Mouse (Mus musculus): Measurements from ENCODE around the gene Rdx. TPM values are rescaled to one million over a fixed set of nuclear protein-coding genes. Genes with fewer than 3 reads are reported as not detected.

Gene Rdx
- polyA plus RNA-seq, 1 experiment from 2014 or later, result 160 TPM

DNA sequence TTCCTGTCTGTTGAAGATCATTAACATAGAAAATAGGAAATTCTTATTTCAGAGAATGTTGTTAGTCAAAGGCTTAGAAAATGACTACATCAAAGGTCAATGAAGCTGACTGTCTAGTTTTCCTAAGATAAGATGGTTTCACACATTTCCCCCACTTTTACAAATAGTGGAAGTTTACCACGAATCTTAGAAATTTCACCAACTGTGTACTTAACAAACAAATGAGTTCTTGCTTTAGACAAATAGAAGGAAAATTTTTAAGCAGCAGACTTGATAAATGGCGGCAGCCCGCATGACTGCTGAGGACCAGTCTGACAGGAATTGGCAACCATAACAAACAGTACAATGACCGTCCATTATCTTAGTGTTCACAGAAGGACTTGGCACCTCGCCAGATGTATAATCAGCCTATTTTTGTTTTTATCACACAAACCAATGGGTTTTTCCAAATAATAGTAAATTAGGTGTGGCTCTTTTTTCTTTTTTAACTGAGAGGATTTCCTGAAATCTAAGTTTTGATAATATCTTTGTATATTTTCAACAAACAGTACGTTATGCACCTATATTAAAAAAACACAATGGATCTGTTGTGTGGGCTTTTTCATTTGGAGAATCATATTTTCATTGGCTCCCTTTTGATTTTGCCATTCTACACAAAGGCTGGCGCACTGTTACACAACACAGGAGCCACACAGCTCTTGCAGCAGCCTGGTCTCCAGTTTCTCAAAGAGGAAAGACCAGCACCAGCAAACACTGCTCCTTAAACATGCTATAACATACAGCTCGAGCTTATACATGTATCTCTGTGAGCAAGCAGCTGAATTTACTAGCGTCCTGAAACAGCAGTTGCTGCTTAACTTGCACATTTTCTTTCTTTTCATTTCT is 18.2 kb upstream of the Rdx start:
- H3K36me3 ChIP-seq, result no peaks in the 10 kb centered on the region
- H3K4me3 ChIP-seq, result no peak overlapping the region
- peaks cover 12% of the 10 kb centered on the region for H3K27me3 ChIP-seq (ENCODE audit: low read depth, poor library complexity, severe bottlenecking)
- H3K9me3 ChIP-seq (replicated peaks), result no peaks in the 10 kb centered on the region
- H3K27ac ChIP-seq (replicated peaks), result no peak overlapping the region; the same call in 1 of the 2 replicates
- WGBS, result 75% methylated on average over 9 of the region's 9 CpGs
- no peak for DNase-seq (ENCODE audit: low spot score)
- H3K4me1 ChIP-seq, result peaks cover 40% of the 10 kb centered on the region

DNA sequence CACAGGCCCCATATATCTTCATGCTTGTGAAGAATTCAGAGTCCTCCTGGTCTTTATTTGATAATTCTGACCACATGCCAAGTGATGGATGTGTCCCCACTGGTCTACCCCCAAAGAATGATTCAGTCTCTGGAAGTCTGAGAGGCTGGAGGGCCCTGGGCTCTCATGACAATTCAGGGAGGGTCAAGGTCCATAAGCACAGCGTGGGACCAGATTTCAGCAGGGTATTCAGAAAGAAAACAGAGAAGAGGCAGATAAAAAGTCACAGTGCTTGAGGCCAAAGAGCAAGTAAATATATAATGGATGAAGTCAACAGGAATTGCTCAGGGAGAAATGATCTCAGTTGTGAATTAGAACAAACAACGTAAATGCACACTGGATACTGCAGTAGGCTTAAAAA is 15.5 kb upstream of the Rdx start:
- Histone ChIP-seq H3K9me3 (replicated peaks) (no peaks in the 10 kb centered on the region), H3K27ac (replicated peaks) (no peak overlapping the region), H3K4me3 (no peak overlapping the region), H3K27me3 (ENCODE audit: low read depth, poor library complexity, severe bottlenecking) (no peaks in the 10 kb centered on the region), H3K4me1 (peaks cover 32% of the 10 kb centered on the region), H3K36me3 (no peaks in the 10 kb centered on the region)
- DNase-seq (ENCODE audit: low spot score), result no peak
- 58% methylated on average over 2 of the region's 2 CpGs for WGBS

DNA sequence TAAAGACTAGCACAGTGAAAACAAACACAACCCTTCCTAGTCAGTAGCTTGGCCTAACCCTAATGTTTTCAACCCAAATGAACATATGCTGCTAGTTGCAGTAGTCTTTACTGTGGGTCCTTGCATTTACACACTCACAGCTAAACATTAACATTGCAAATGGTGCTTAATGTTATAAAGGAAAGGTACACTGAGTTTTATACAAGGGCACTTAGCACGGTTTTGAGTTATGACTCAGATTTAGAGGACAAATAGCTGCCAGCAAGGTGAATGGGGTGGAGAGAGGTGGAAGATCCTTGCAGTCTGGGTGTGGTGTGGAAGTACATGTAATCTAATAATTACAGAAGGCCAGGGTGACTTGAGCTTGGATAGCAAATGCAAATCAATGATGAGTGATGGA is 9.5 kb upstream of the Rdx start:
- Histone ChIP-seq H3K4me3 (no peak overlapping the region), H3K27me3 (ENCODE audit: low read depth, poor library complexity, severe bottlenecking) (no peaks in the 10 kb centered on the region), H3K4me1 (no peaks in the 10 kb centered on the region), H3K9me3 (replicated peaks) (no peaks in the 10 kb centered on the region), H3K36me3 (no peaks in the 10 kb centered on the region), H3K27ac (replicated peaks) (no peak overlapping the region)
- WGBS, result 80% methylated on average over 1 of the region's 1 CpGs
- no peak for DNase-seq (ENCODE audit: low spot score)

DNA sequence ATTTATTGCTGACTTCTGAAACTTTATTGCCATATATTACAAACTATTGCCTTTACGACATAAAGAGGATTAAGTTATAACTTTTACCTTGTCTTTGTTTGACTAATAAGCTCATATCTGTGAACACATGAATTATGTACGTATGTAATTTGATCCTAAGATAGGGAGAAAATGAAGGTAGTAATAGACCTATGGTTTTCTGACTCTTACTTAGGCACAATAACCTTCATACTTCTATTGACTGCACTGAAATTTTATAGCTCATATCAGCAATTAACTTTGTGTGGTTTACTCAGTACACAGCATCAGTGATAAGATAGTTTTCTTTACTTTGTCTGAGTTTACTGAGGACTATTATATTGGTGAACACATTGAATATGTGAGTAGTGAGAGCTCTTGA is 5.3 kb upstream of the Rdx start:
- no peak for DNase-seq (ENCODE audit: low spot score)
- Histone ChIP-seq H3K4me1 (peaks cover under 1% of the 10 kb centered on the region; the same call in 1 of the 2 replicates), H3K9me3 (replicated peaks) (no peaks in the 10 kb centered on the region), H3K27ac (replicated peaks) (no peak overlapping the region), H3K27me3 (ENCODE audit: low read depth, poor library complexity, severe bottlenecking) (no peaks in the 10 kb centered on the region), H3K36me3 (no peaks in the 10 kb centered on the region), H3K4me3 (no peak overlapping the region)
- 90% methylated on average over 2 of the region's 2 CpGs for WGBS

DNA sequence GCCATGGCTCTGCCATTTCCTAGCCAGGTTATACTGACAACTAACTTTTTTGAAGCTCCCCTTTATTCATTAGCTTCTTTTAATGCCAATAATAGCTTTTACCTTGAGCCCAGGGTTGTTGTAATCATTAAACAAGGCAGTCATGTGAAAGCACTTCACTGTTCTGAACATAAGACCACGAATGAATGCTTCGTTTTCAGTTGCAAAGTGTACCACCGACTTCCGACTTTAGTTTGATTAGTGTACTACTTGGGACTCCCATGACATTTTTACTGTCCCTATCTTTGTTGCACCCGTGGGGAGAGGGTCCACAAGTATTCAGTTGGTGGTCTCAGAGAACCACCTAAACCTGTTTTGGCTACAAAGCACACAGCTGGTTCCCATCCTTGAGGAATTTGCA is 287 bp upstream of the Rdx start:
- DNase-seq (ENCODE audit: low spot score), result no peak
- WGBS, result 29% methylated on average over 5 of the region's 5 CpGs
- H3K9me3 ChIP-seq (replicated peaks), result no peaks in the 10 kb centered on the region
- H3K27ac ChIP-seq (replicated peaks), result peak overlapping the region; percentile 100; the same call in 1 of the 2 replicates
- no peaks in the 10 kb centered on the region for H3K36me3 ChIP-seq
- H3K4me1 ChIP-seq, result peaks cover 32% of the 10 kb centered on the region
- H3K27me3 ChIP-seq (ENCODE audit: low read depth, poor library complexity, severe bottlenecking), result no peaks in the 10 kb centered on the region
- peak overlapping the region; percentile 97 for H3K4me3 ChIP-seq

DNA sequence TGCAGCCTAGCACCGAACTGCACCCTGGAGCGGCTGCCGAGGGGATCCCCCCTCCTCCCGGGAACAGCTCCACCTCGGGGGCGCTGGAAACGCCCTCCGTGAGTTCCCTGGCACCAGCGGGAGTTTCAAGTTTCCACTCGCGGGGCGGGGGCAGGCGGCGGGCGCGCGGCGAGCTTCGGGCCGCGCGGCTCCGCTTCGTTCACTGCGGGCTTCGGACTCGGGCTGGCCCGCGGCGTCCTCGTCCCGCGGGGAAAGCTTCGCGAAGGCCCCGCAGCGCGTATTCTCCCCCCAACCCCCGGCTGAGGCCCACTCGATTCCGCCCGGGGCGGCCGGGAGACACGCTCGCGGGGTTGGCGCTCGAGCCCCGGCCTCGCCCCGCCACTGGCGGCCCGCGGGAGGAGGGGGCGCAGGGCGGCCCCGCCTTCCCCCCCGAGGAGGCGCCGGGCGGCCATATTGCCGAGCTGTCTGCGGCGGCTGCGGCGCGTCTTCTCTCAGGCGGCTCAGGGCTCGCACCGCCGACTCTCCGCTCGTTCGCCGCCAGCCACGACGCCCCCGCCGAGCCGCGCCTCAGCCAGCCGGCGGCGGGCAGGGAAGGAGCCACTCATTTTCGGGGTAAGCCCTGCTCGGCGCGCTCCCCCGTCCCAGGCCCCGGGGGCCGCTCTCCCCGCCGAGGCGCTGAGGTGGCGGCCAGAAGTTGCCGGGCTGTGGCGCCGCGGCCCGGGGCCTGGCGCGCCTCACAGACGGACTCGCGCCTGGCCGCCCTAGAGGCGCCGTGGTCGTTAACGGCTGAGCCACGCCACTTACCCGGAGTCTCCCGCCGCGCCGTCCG is 1.1 kb downstream of the Rdx start:
- peak; percentile 85 for DNase-seq (ENCODE audit: low spot score)
- Histone ChIP-seq H3K36me3 (no peaks in the 10 kb centered on the region), H3K9me3 (replicated peaks) (no peaks in the 10 kb centered on the region), H3K4me1 (peaks cover 40% of the 10 kb centered on the region), H3K27me3 (ENCODE audit: low read depth, poor library complexity, severe bottlenecking) (no peaks in the 10 kb centered on the region), H3K4me3 (peak overlapping the region; percentile 97), H3K27ac (replicated peaks) (peak overlapping the region; percentile 100)
- under 1% methylated on average over 114 of the region's 118 CpGs for WGBS

DNA sequence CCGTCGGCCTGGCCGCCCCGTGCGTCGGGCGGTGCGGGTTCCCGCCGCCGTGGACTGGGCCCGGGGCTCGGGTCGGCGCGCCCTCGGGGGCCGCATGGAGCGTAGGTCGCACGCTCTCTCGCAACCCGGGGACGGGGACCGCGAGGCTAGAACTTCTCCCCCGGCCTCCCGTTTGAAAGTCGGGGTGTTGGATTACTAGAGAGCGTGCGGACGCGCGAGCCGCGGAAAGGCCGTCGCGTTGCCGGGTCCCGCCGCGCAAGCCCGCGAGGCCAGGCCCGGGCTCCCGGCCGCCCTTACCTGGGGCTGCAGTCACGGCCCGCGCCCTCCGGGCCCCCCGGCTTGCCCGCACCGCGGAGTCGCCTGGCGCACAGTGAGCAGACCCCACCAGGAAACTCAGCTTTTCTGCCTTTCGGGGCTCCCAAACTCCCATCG is 1.7 kb downstream of the Rdx start:
- no peaks in the 10 kb centered on the region for H3K27me3 ChIP-seq (ENCODE audit: low read depth, poor library complexity, severe bottlenecking)
- peak; percentile 71 for DNase-seq (ENCODE audit: low spot score)
- no peaks in the 10 kb centered on the region for H3K36me3 ChIP-seq
- WGBS, result under 1% methylated on average over 60 of the region's 60 CpGs
- peaks cover 42% of the 10 kb centered on the region for H3K4me1 ChIP-seq
- peak overlapping the region; percentile 97 for H3K4me3 ChIP-seq
- H3K9me3 ChIP-seq (replicated peaks), result no peaks in the 10 kb centered on the region
- peak overlapping the region; percentile 100 for H3K27ac ChIP-seq (replicated peaks)

DNA sequence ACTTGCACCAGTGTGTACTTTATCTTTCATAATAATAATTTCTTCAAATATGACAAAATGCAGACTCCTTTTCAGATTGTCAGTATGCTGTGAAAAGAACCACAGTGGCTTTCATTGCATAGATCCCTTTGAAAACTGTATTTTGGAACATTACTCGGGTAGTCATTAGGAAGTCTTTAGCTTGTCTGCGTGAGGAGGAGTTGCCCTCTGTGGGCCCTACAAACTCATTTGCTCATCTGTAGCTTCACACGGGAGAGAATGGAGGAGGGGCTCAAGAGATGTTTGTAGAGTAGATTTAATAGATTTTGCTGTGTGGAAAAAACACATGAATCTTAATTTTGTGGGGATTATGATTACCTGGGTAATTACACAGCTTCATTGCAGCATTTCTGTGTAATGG is 2.6 kb downstream of the Rdx start:
- WGBS, result 3% methylated on average over 3 of the region's 3 CpGs
- DNase-seq (ENCODE audit: low spot score), result no peak

DNA sequence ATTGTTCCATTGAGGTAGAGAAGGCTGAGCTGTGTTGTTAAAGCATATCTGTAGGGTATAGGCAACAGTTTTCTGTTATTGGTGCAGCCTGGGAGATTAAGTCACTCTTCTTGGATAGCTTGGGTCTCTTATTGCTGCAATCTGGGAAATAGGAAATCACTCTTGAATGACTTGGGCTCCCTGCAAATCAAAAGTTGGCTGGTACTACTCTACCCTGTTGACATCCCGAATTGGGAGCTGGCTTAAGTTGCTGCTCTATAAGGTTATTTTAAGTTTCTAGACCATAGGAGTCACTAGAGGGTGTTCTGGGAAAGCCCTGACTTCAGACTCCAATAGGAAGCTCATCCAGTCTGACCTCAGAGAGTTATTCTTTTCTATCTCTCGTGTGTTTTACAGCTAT is 3.4 kb downstream of the Rdx start:
- Histone ChIP-seq H3K4me3 (peak overlapping the region; percentile 97), H3K9me3 (replicated peaks) (no peaks in the 10 kb centered on the region), H3K27me3 (ENCODE audit: low read depth, poor library complexity, severe bottlenecking) (no peaks in the 10 kb centered on the region), H3K27ac (replicated peaks) (no peak overlapping the region), H3K36me3 (no peaks in the 10 kb centered on the region), H3K4me1 (peaks cover 42% of the 10 kb centered on the region)
- no peak for DNase-seq (ENCODE audit: low spot score)
- WGBS, result 58% methylated on average over 2 of the region's 2 CpGs

More for the DNA sequence above, 2.6 kb downstream of the Rdx start:
- peaks cover 42% of the 10 kb centered on the region for H3K4me1 ChIP-seq
- H3K36me3 ChIP-seq, result no peaks in the 10 kb centered on the region
- H3K27me3 ChIP-seq (ENCODE audit: low read depth, poor library complexity, severe bottlenecking), result no peaks in the 10 kb centered on the region
- 0 out of 2 replicates have a peak overlapping the region, but pooled peaks have one; percentile 100 for H3K27ac ChIP-seq (replicated peaks)
- H3K4me3 ChIP-seq, result peak overlapping the region; percentile 97
- H3K9me3 ChIP-seq (replicated peaks), result no peaks in the 10 kb centered on the region

DNA sequence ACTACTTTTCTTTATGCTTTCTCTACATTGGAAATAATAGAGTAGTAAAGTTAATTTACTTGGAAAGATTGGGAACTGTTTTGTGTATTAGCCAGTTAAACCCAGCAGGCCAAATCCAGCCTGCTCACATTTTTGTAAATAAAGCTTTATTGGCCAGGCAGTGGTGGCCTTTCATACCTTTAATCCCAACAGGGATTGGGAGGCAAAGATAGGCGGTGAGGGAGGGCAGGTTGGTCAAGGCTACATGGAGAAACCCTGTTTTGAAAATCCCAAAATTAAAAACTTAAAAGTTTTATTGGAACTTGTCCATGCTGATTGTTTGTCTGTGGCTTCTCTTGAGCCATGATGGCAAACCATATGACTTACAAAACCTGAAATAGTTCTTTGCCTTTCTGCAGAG is 5.2 kb downstream of the Rdx start:
- Histone ChIP-seq H3K4me1 (peaks cover 37% of the 10 kb centered on the region), H3K27me3 (ENCODE audit: low read depth, poor library complexity, severe bottlenecking) (no peaks in the 10 kb centered on the region), H3K27ac (replicated peaks) (no peak overlapping the region), H3K9me3 (replicated peaks) (no peaks in the 10 kb centered on the region), H3K36me3 (no peaks in the 10 kb centered on the region), H3K4me3 (no peak overlapping the region)
- no peak for DNase-seq (ENCODE audit: low spot score)
- WGBS, result 62% methylated on average over 1 of the region's 1 CpGs

DNA sequence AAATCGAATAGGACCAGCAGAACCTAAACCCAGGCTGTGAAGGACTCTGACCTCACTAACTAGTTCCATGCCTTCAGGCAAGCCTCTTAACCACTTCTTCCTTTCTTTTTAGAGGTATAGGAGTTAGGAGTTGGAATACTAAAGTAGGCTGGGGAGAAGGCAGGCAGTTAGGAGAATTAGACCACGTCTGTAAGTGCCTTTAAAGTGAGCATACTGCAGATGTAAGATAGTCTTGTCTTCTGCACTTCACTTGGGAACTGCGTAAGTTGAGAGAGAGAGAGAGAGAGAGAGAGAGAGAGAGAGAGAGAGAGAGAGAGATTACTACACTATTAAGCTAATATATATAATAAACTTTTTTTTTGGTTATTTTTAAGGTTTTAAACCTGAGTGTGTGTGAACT is 8.3 kb downstream of the Rdx start:
- Histone ChIP-seq H3K4me1 (peaks cover 31% of the 10 kb centered on the region), H3K9me3 (replicated peaks) (no peaks in the 10 kb centered on the region), H3K27me3 (ENCODE audit: low read depth, poor library complexity, severe bottlenecking) (no peaks in the 10 kb centered on the region), H3K27ac (replicated peaks) (no peak overlapping the region), H3K36me3 (no peaks in the 10 kb centered on the region), H3K4me3 (no peak overlapping the region)
- DNase-seq (ENCODE audit: low spot score), result no peak
- WGBS, result 87% methylated on average over 3 of the region's 3 CpGs

DNA sequence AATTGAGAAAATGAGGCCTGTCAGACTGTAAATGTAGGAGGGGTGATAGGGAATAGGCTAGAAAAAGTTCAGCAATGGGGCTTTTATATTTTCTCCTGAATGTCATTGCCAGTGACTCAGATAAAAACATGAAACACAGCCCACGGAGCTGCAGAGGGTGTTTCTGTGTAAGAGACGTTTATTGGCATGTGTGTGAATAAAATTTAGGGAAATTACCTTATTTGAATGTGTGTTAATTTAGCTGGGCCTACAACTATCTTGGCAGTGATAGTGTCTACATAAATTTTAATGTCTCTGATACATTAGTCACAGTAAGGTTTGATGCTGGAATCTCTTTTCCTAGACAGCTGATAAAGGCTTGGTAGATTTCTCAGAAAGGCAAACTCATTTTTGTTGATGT is 12.8 kb downstream of the Rdx start:
- DNase-seq (ENCODE audit: low spot score), result no peak
- peaks cover 9% of the 10 kb centered on the region for H3K4me1 ChIP-seq
- no peaks in the 10 kb centered on the region for H3K27me3 ChIP-seq (ENCODE audit: low read depth, poor library complexity, severe bottlenecking)
- no peak overlapping the region for H3K27ac ChIP-seq (replicated peaks)
- WGBS, result 92% methylated on average over 2 of the region's 2 CpGs
- no peaks in the 10 kb centered on the region for H3K9me3 ChIP-seq (replicated peaks)
- H3K36me3 ChIP-seq, result peaks cover 36% of the 10 kb centered on the region
- H3K4me3 ChIP-seq, result no peak overlapping the region

DNA sequence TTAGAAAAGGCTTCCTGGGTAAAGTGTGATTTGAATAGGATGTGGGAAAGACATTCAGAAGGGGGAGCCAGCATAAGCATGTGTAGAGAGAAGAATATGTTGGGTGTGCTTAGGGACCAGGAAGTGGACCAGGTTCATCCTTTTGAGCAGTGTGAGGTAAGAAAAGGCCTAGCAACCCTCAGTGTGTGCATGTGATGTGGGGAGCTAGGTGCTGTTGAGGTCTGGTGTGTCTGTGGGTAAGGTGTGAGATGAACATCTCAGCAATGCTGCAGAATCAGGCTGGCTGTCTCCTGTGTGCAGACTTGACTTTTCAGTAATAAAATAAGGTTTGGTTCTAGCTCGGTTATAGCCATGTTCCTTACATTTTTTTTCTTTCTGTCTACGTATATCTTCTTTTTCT is 23.1 kb downstream of the Rdx start:
- 95% methylated on average over 2 of the region's 2 CpGs for WGBS
- Histone ChIP-seq H3K4me3 (no peak overlapping the region), H3K4me1 (no peaks in the 10 kb centered on the region), H3K36me3 (peaks cover 93% of the 10 kb centered on the region), H3K9me3 (replicated peaks) (no peaks in the 10 kb centered on the region), H3K27ac (replicated peaks) (no peak overlapping the region), H3K27me3 (ENCODE audit: low read depth, poor library complexity, severe bottlenecking) (no peaks in the 10 kb centered on the region)
- DNase-seq (ENCODE audit: low spot score), result no peak

Data from midbrain, embryonic 10.5 days (tissue).